Mouse (Mus musculus) embryonic fibroblast, embryonic 13.5 days (primary cell): ENCODE measurements around the gene 6430628N08Rik.

Experiments used
- CTCF ChIP-seq: IDR thresholded peaks from 2 replicates; pipeline ENCODE4 v1.5.1; 2011; ENCODE audit warnings: mild to moderate bottlenecking, control low read depth, low read length, moderate library complexity, borderline replicate concordance; ENCODE audit not compliant: insufficient read depth
- POLR2A ChIP-seq: IDR thresholded peaks from 2 replicates; pipeline ENCODE4 v1.6.1; 2011; ENCODE audit warnings: low read depth, mild to moderate bottlenecking, control low read depth, low read length, moderate library complexity

DNA sequence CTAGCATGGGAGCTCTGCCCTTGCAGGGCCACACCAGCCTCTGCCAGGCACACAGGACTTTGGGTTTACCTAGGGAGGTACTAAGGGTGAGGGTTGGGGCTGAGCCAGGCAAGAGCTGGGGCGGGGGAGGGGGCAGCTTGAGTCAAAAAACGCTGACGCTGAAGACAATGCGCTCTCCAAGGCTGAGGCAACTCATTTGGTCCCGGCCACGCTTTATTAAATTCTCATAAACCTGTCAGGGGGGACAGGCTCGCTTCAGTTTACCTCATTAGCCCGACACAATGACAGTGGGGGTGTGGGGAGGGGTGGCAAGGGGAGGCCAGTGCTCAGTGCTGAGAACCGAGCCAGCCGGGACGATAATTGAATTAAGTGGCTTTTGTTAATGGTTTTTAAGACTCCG lies 13.9 kb downstream of the 6430628N08Rik start:
- TF ChIP-seq POLR2A: no peak
- no peak for TF ChIP-seq CTCF
